Mouse (Mus musculus) ES-CJ7 (cell line): ENCODE data around the gene Unc119b.
"Not testable (repeated sequence)": the region's sequence is repeated elsewhere in the genome, so short reads cannot be mapped to it uniquely, and the experiment has no call there.

Source experiments
- DNase-seq: peaks from one replicate; pipeline ENCODE4 v3.0.0; 2011; ENCODE audit warnings: low read depth, low spot score

Gene Unc119b

GRCm38 (mm10) chr5:115089592-115090268, 45.0 kb downstream of the Unc119b start:
- DNase-seq = no peak

- no peak for DNase-seq
Measured at GRCm38 (mm10) chr5:115085675-115086074, 49.1 kb downstream of the Unc119b start.

GRCm38 (mm10) chr5:115083492-115083891, 51.3 kb downstream of the Unc119b start:
- no peak for DNase-seq

GRCm38 (mm10) chr5:115081636-115082035, 53.1 kb downstream of the Unc119b start:
- DNase-seq = no peak

- DNase-seq = peak; percentile 74
Measured at GRCm38 (mm10) chr5:115076144-115076901, 58.5 kb downstream of the Unc119b start.

- DNase-seq = no peak
Measured at GRCm38 (mm10) chr5:115074749-115075148, 60.0 kb downstream of the Unc119b start.

- DNase-seq = not testable (repeated sequence)
Measured at GRCm38 (mm10) chr5:115073306-115073705, 61.5 kb downstream of the Unc119b start.
